Comparison of ENCODE assay signal across 26 mouse cellular contexts in genomic region chr2:172800801-172801200, GRCm38 (mm10).
DNase-seq lines count a peak whose midpoint lies in the region; ATAC-seq and TF ChIP-seq lines count a peak whose summit lies in the region.
"Had no signal": no experiment of that assay in that cellular context is flagged by ENCODE, and none has a peak within 500 bp of the region (broad histone marks: within the 10 kb centered on the region; RNA-seq: fewer than 3 reads in every experiment).

No protein-coding gene starts in this region.

- TF ChIP-seq POLR2A in limb, embryonic 14.5 days (IDR thresholded peaks at IDR 0.05; ENCODE audit: borderline replicate concordance, extremely low read depth, insufficient read depth, insufficient read length) = no peak

- 0 out of 2 replicates have a peak overlapping the region, but pooled peaks have one; percentile 17 for H3K27ac ChIP-seq in hindbrain, embryonic 12.5 days
- no peak overlapping the region; the same call in 1 of the 2 replicates for H3K27ac ChIP-seq in hindbrain, embryonic 13.5 days
- H3K27ac ChIP-seq in embryonic facial prominence, embryonic 10.5 days (replicated peaks) = peak overlapping the region; percentile 68
- H3K27ac ChIP-seq in embryonic facial prominence, embryonic 13.5 days = peak overlapping the region; percentile 78; the same call in 1 of the 2 replicates
- H3K27ac ChIP-seq in limb, embryonic 14.5 days (replicated peaks; ENCODE audit: low read depth, low read length) = 0 out of 2 replicates have a peak overlapping the region, but pooled peaks have one; percentile 8
- H3K27ac ChIP-seq: forebrain, embryonic 15.5 days; gastrocnemius, adult 2 months; kidney, postnatal 0 days; liver, embryonic 12.5 days had no signal

- ATAC-seq in hindbrain, embryonic 12.5 days (ENCODE audit: low FRiP score) = 0 out of 2 replicates have a peak, but pooled peaks have one; percentile 36
- ATAC-seq in hindbrain, embryonic 13.5 days (ENCODE audit: low FRiP score) = no peak
- no peak for ATAC-seq in embryonic facial prominence, embryonic 13.5 days (ENCODE audit: insufficient number of reproducible peaks, insufficient read depth, low FRiP score, low TSS enrichment, low read depth)
- peak; percentile 64; the same call in 1 of the 2 replicates for ATAC-seq in limb, embryonic 14.5 days (ENCODE audit: low FRiP score, low read depth)
- ATAC-seq: forebrain, embryonic 15.5 days; hindbrain, embryonic 16.5 days; liver, embryonic 12.5 days; liver, postnatal 0 days had no signal

- no peak overlapping the region for H3K9ac ChIP-seq in hindbrain, embryonic 12.5 days
- H3K9ac ChIP-seq in hindbrain, embryonic 13.5 days = no peak overlapping the region
- H3K9ac ChIP-seq in embryonic facial prominence, embryonic 13.5 days = 0 out of 2 replicates have a peak overlapping the region, but pooled peaks have one; percentile 21
- H3K9ac ChIP-seq in limb, embryonic 14.5 days (ENCODE audit: low read depth, low read length, severe bottlenecking) = no peak overlapping the region
- H3K9ac ChIP-seq: forebrain, embryonic 15.5 days; liver, embryonic 12.5 days; liver, postnatal 0 days had no signal

- no peaks in the 10 kb centered on the region for H3K36me3 ChIP-seq in hindbrain, embryonic 12.5 days
- H3K36me3 ChIP-seq in hindbrain, embryonic 13.5 days = no peaks in the 10 kb centered on the region
- H3K36me3 ChIP-seq in embryonic facial prominence, embryonic 10.5 days (replicated peaks) = peaks cover 8% of the 10 kb centered on the region
- H3K36me3 ChIP-seq in embryonic facial prominence, embryonic 13.5 days = no peaks in the 10 kb centered on the region
- no peaks in the 10 kb centered on the region for H3K36me3 ChIP-seq in limb, embryonic 14.5 days (ENCODE audit: control insufficient read depth, insufficient read depth, low read length)
- H3K36me3 ChIP-seq: forebrain, embryonic 15.5 days; liver, embryonic 12.5 days had no signal

- peaks cover 4% of the 10 kb centered on the region for H3K27me3 ChIP-seq in hindbrain, embryonic 12.5 days
- H3K27me3 ChIP-seq in hindbrain, embryonic 13.5 days = 0 out of 2 replicates have a peak, but pooled peaks cover 4% of the 10 kb centered on the region
- H3K27me3 ChIP-seq in embryonic facial prominence, embryonic 10.5 days (replicated peaks; ENCODE audit: low read depth, poor library complexity, severe bottlenecking) = peaks cover 20% of the 10 kb centered on the region
- no peaks in the 10 kb centered on the region for H3K27me3 ChIP-seq in embryonic facial prominence, embryonic 13.5 days
- no peaks in the 10 kb centered on the region for H3K27me3 ChIP-seq in limb, embryonic 14.5 days (ENCODE audit: control insufficient read depth, insufficient read depth, low read length)
- H3K27me3 ChIP-seq: forebrain, embryonic 15.5 days; liver, embryonic 12.5 days had no signal

- no peak overlapping the region for H3K4me3 ChIP-seq in hindbrain, embryonic 12.5 days
- no peak overlapping the region for H3K4me3 ChIP-seq in hindbrain, embryonic 13.5 days
- H3K4me3 ChIP-seq in embryonic facial prominence, embryonic 10.5 days = no peak overlapping the region
- H3K4me3 ChIP-seq in embryonic facial prominence, embryonic 13.5 days = no peak overlapping the region
- no peak overlapping the region for H3K4me3 ChIP-seq in limb, embryonic 14.5 days (replicated peaks; ENCODE audit: low read length)
- H3K4me3 ChIP-seq: forebrain, embryonic 15.5 days; gastrocnemius, adult 2 months; liver, embryonic 12.5 days had no signal

- H3K4me2 ChIP-seq in hindbrain, embryonic 12.5 days (replicated peaks) = no peak overlapping the region
- H3K4me2 ChIP-seq in hindbrain, embryonic 13.5 days = no peak overlapping the region
- no peak overlapping the region for H3K4me2 ChIP-seq in embryonic facial prominence, embryonic 13.5 days
- no peak overlapping the region for H3K4me2 ChIP-seq in limb, embryonic 14.5 days (replicated peaks; ENCODE audit: low read depth, low read length, severe bottlenecking)
- H3K4me2 ChIP-seq: forebrain, embryonic 15.5 days; heart, embryonic 11.5 days; liver, embryonic 12.5 days; midbrain, embryonic 11.5 days had no signal

- H3K4me1 ChIP-seq in hindbrain, embryonic 12.5 days = peaks cover 17% of the 10 kb centered on the region
- H3K4me1 ChIP-seq in hindbrain, embryonic 13.5 days (replicated peaks) = peaks cover 12% of the 10 kb centered on the region; the same call in 1 of the 2 replicates
- H3K4me1 ChIP-seq in embryonic facial prominence, embryonic 10.5 days = peaks cover 46% of the 10 kb centered on the region
- H3K4me1 ChIP-seq in embryonic facial prominence, embryonic 13.5 days = peaks cover 28% of the 10 kb centered on the region
- H3K4me1 ChIP-seq in limb, embryonic 14.5 days (ENCODE audit: control insufficient read depth, insufficient read depth, low read length) = peaks cover 20% of the 10 kb centered on the region
- H3K4me1 ChIP-seq: forebrain, embryonic 15.5 days; liver, embryonic 12.5 days had no signal

- WGBS in hindbrain, embryonic 12.5 days = 58% methylated on average over 9 of the region's 9 CpGs
- whole genome bisulfite sequencing in hindbrain, embryonic 13.5 days = 47% methylated on average over 9 of the region's 9 CpGs
- 54% methylated on average over 9 of the region's 9 CpGs for WGBS in embryonic facial prominence, embryonic 10.5 days
- WGBS in embryonic facial prominence, embryonic 13.5 days = 44% methylated on average over 9 of the region's 9 CpGs
- 23% methylated on average over 9 of the region's 9 CpGs for WGBS in limb, embryonic 14.5 days

- H3K9me3 ChIP-seq in hindbrain, embryonic 12.5 days (replicated peaks) = no peaks in the 10 kb centered on the region
- H3K9me3 ChIP-seq in hindbrain, embryonic 13.5 days = no peaks in the 10 kb centered on the region; the same call in 1 of the 2 replicates
- H3K9me3 ChIP-seq in embryonic facial prominence, embryonic 10.5 days = peaks cover 10% of the 10 kb centered on the region
- H3K9me3 ChIP-seq in embryonic facial prominence, embryonic 13.5 days = peaks cover 5% of the 10 kb centered on the region; the same call in 1 of the 2 replicates
- no peaks in the 10 kb centered on the region for H3K9me3 ChIP-seq in limb, embryonic 14.5 days (ENCODE audit: control insufficient read depth, low read length)
- H3K9me3 ChIP-seq: forebrain, embryonic 15.5 days; liver, embryonic 12.5 days had no signal

- DNase-seq in embryonic facial prominence, embryonic 10.5 days (ENCODE audit: low spot score) = no peak
- DNase-seq in limb, embryonic 14.5 days (ENCODE audit: low spot score) = no peak
- DNase-seq in thymus, postnatal 4 days = no peak
- DNase-seq in ovary, postnatal 14 days (ENCODE audit: low spot score) = no peak
- DNase-seq: adrenal gland, postnatal 25 days; cerebellum, adult 11-12 months; cerebellum, adult 9-11 months; gastrocnemius, adult 2 months; gastrocnemius, postnatal 36 days; heart, adult 18-20 months; heart, postnatal 36 days; kidney, adult 2 months; layer of hippocampus, postnatal 36 days; left cerebral cortex, postnatal 4 days; liver, postnatal 0 days; thymus, adult 2 months; thymus, postnatal 36 days had no signal

Comparison
In these comparisons a context has a peak if more than half of its experiments do, and no peak if none do; other contexts are left out.
1. ATAC-seq: peak in hindbrain, embryonic 12.5 days (single experiment) and limb, embryonic 14.5 days (single experiment); none in hindbrain, embryonic 13.5 days (single experiment) and embryonic facial prominence, embryonic 13.5 days (single experiment).